Mouse (Mus musculus): ENCODE results near the gene Lmntd1. TPM values are rescaled to one million over a fixed set of nuclear protein-coding genes. Genes with fewer than 3 reads are reported as not detected.

Lmntd1 gene
- total and polyA plus RNA-seq, 3 experiments, result 0.08 to 0.43 (median 0.26) TPM

DNA sequence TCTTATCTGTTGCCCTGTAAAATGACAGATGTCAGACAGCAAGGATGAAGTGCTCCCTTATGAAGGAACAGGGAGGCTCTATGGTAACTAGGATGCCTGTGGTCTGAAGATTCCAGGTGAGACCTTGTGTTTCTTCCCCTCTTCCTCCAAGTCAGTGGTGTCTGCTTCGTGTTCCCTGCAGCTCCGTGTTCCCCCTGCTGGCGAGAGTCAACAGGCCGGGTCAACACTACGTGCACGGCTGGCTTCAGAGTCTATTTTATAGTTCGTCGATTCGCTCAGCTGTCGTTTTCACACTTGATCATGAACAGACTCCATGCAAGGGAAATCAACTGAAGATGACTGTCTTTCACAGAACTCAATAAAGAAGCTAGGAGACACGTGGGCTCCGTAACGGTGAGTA is 171.3 kb downstream of the Lmntd1 start:
- Histone ChIP-seq H3K36me3 (replicated peaks in 1 of 2; ENCODE audit: control insufficient read depth in 1 of 2, insufficient read depth in 1 of 2, low read length in 1 of 2) (no peaks in the 10 kb centered on the region), H3K4me2 (ENCODE audit: insufficient read depth, low read depth, poor library complexity, severe bottlenecking) (no peak overlapping the region), H3K9me3 (replicated peaks; ENCODE audit: low read length) (no peaks in the 10 kb centered on the region), H3K9ac (ENCODE audit: insufficient read depth, low read depth) (no peak overlapping the region), H3K27ac (ENCODE audit: insufficient read depth, low read depth) (no peak overlapping the region), H3K4me3 (replicated peaks in 1 of 3; ENCODE audit: low read depth in 2 of 3, low read length in 2 of 3, poor library complexity in 1 of 3) (no peak overlapping the region), H3K4me1 (ENCODE audit: control insufficient read depth in 1 of 2, insufficient read depth in 2 of 2) (no peaks in the 10 kb centered on the region), H3K27me3 (replicated peaks) (no peaks in the 10 kb centered on the region), H3K79me2 (replicated peaks; ENCODE audit: control insufficient read depth, extremely low read depth, insufficient read depth, poor library complexity, severe bottlenecking) (no peaks in the 10 kb centered on the region)
- dilution Hi-C loops (cut with MboI; ENCODE audit: extremely low pct_ligation_motif_present, extremely low pct_unique_long_range_greater_than_20kb, low sequenced_read_pairs) (no loop called here), in situ Hi-C loops (cut with MboI; ENCODE audit: low pct_ligation_motif_present, low pct_unique_long_range_greater_than_20kb, low sequenced_read_pairs) (no loop called here)
- TF ChIP-seq MAX (IDR thresholded peaks at IDR 0.05; ENCODE audit: low read length) (no peak), MAZ (IDR thresholded peaks at IDR 0.05; ENCODE audit: low read depth, low read length) (no peak), ZC3H11A (IDR thresholded peaks at IDR 0.05; ENCODE audit: low read depth, low read length) (no peak), RCOR1 (conservative IDR thresholded peaks at IDR 0.05; ENCODE audit: low read depth, low read length) (no peak), ZNF384 (IDR thresholded peaks at IDR 0.05; ENCODE audit: low read depth, low read length) (no peak), JUND (conservative IDR thresholded peaks at IDR 0.05; ENCODE audit: low read depth, low read length) (no peak), JUN (IDR thresholded peaks at IDR 0.05; ENCODE audit: insufficient read depth, low read depth, low read length) (no peak), PAX5 (IDR thresholded peaks at IDR 0.05; ENCODE audit: low read length) (no peak), POLR2AphosphoS2 (IDR thresholded peaks at IDR 0.05; ENCODE audit: low read depth, low read length) (no peak), POLR2A (IDR thresholded peaks at IDR 0.05; ENCODE audit: low read depth, low read length) (no peak), NRF1 (IDR thresholded peaks at IDR 0.05; ENCODE audit: low read depth, low read length) (no peak), USF1 (IDR thresholded peaks at IDR 0.05; ENCODE audit: low read depth, low read length) (no peak), IRF4 (IDR thresholded peaks at IDR 0.05; ENCODE audit: low read depth, low read length) (no peak), HCFC1 (IDR thresholded peaks at IDR 0.05; ENCODE audit: low read depth, low read length) (no peak), ELF1 (IDR thresholded peaks at IDR 0.05; ENCODE audit: low read depth, low read length) (no peak), BHLHE40 (IDR thresholded peaks at IDR 0.05; ENCODE audit: low read depth, low read length) (no peak), ZKSCAN1 (IDR thresholded peaks at IDR 0.05; ENCODE audit: borderline replicate concordance, low read depth, low read length) (no peak), SMC3 (IDR thresholded peaks at IDR 0.05; ENCODE audit: low read depth, low read length) (peak; percentile 43), RAD21 (IDR thresholded peaks at IDR 0.05; ENCODE audit: low read depth, low read length) (peak; percentile 26), CTCF (conservative IDR thresholded peaks at IDR 0.05 in 1 of 2, IDR thresholded peaks at IDR 0.05 in 1 of 2; ENCODE audit: low read depth in 2 of 2, low read length in 2 of 2) (peak; percentile 11 to 57; a peak in 3 of 4 replicates)
- DNase-seq (ENCODE audit: extremely low read depth), result peak; percentile 3

- in situ Hi-C loops (cut with MboI; ENCODE audit: low pct_ligation_motif_present, low pct_unique_long_range_greater_than_20kb, low sequenced_read_pairs) (no loop called here), dilution Hi-C loops (cut with MboI; ENCODE audit: extremely low pct_ligation_motif_present, extremely low pct_unique_long_range_greater_than_20kb, low sequenced_read_pairs) (no loop called here)
- TF ChIP-seq RAD21 (IDR thresholded peaks at IDR 0.05; ENCODE audit: low read depth, low read length) (peak; percentile 51), CTCF (conservative IDR thresholded peaks at IDR 0.05 in 1 of 2, IDR thresholded peaks at IDR 0.05 in 1 of 2; ENCODE audit: low read depth in 2 of 2, low read length in 2 of 2) (peak in 1 of 2 experiments; percentile 60; a peak in 2 of 4 replicates), CHD1 (IDR thresholded peaks at IDR 0.05; ENCODE audit: low read depth, low read length) (no peak), ETS1 (conservative IDR thresholded peaks at IDR 0.05; ENCODE audit: low read depth, low read length) (no peak), MXI1 (IDR thresholded peaks at IDR 0.05; ENCODE audit: low read depth, low read length) (no peak), SMC3 (IDR thresholded peaks at IDR 0.05; ENCODE audit: low read depth, low read length) (peak; percentile 58), MAX (IDR thresholded peaks at IDR 0.05; ENCODE audit: low read length) (no peak), NELFE (IDR thresholded peaks at IDR 0.05; ENCODE audit: low read depth, low read length) (no peak), GABPA (IDR thresholded peaks at IDR 0.05; ENCODE audit: insufficient replicate concordance, low read depth, low read length) (no peak), NRF1 (IDR thresholded peaks at IDR 0.05; ENCODE audit: low read depth, low read length) (no peak), MAFK (IDR thresholded peaks at IDR 0.05; ENCODE audit: insufficient replicate concordance, low read length) (no peak)
Measured at GRCm38 (mm10) chr6:145441416-145442110, 172.6 kb downstream of the Lmntd1 start.

More at GRCm38 (mm10) chr6:145441416-145442110, 172.6 kb downstream of the Lmntd1 start:
- H3K4me1 ChIP-seq (ENCODE audit: control insufficient read depth in 1 of 2, insufficient read depth in 2 of 2), result no peaks in the 10 kb centered on the region
- peak; percentile 2 for DNase-seq (ENCODE audit: extremely low read depth)
- H3K27ac ChIP-seq (ENCODE audit: insufficient read depth, low read depth), result no peak overlapping the region
- H3K4me3 ChIP-seq (replicated peaks in 1 of 3; ENCODE audit: low read depth in 2 of 3, low read length in 2 of 3, poor library complexity in 1 of 3), result no peak overlapping the region
- no peaks in the 10 kb centered on the region for H3K36me3 ChIP-seq (replicated peaks in 1 of 2; ENCODE audit: control insufficient read depth in 1 of 2, insufficient read depth in 1 of 2, low read length in 1 of 2)
- H3K9ac ChIP-seq (ENCODE audit: insufficient read depth, low read depth), result no peak overlapping the region
- no peaks in the 10 kb centered on the region for H3K9me3 ChIP-seq (replicated peaks; ENCODE audit: low read length)
- no peaks in the 10 kb centered on the region for H3K79me2 ChIP-seq (replicated peaks; ENCODE audit: control insufficient read depth, extremely low read depth, insufficient read depth, poor library complexity, severe bottlenecking)
- H3K4me2 ChIP-seq (ENCODE audit: insufficient read depth, low read depth, poor library complexity, severe bottlenecking), result no peak overlapping the region
- H3K27me3 ChIP-seq (replicated peaks), result no peaks in the 10 kb centered on the region

Measured in CH12.LX (cell line).